ENCODE assay signal across 23 mouse cellular contexts in the genomic region with DNA sequence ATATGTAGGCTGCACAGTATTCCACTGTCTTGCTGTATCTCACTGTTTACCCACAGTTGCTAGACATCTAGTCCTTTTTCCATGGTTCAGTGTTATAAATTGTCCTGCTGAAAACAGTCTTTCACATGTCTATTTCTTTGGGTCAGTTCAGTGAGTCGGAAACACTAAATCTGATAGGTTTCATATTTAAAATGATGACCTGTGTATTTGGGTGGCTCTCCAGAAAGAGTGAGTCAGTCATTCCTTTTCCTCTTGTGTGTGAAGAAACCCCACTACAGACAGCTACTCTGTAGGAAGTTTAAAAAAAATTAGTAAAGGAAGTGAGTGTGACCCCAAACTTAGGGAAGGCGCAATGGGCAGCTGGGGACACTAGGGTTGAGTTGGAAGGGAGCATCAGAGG.
"Had no signal": no experiment of that assay in that cellular context is flagged by ENCODE, and none has a peak within 500 bp of the region (broad histone marks: within the 10 kb centered on the region; RNA-seq: fewer than 3 reads in every experiment).

No protein-coding gene starts in this region.

- H3K27ac ChIP-seq: gastrocnemius, adult 2 months; heart, embryonic 10.5 days; hindbrain, embryonic 10.5 days; hindbrain, embryonic 12.5 days; hindbrain, embryonic 14.5 days; intestine, embryonic 15.5 days; layer of hippocampus, adult 2 months; limb, embryonic 13.5 days; limb, embryonic 15.5 days; liver, embryonic 13.5 days had no signal

- H3K4me3 ChIP-seq: gastrocnemius, adult 2 months; heart, embryonic 10.5 days; heart, embryonic 12.5 days; hindbrain, embryonic 10.5 days; hindbrain, embryonic 12.5 days; intestine, embryonic 15.5 days; layer of hippocampus, adult 2 months; limb, embryonic 13.5 days; limb, embryonic 15.5 days; liver, embryonic 13.5 days had no signal

- DNase-seq: gastrocnemius, adult 2 months; gastrocnemius, postnatal 10 days; gastrocnemius, postnatal 25 days; heart, adult 18-20 months; heart, postnatal 10 days; heart, postnatal 4 days; kidney, adult 18-20 months; kidney, postnatal 10 days; kidney, postnatal 4 days; left cerebral cortex, postnatal 4 days; liver, embryonic 13.5 days had no signal

- ATAC-seq: hindbrain, embryonic 16.5 days; inflammation-experienced regulatory T-cells, adult 6 months; intestine, embryonic 15.5 days; intestine, postnatal 0 days had no signal

- H3K9me3 ChIP-seq: heart, embryonic 10.5 days; hindbrain, embryonic 10.5 days; intestine, embryonic 15.5 days; limb, embryonic 15.5 days; liver, embryonic 13.5 days had no signal

- H3K36me3 ChIP-seq: hindbrain, embryonic 10.5 days; hindbrain, embryonic 12.5 days; intestine, embryonic 15.5 days; liver, embryonic 13.5 days had no signal

- H3K4me1 ChIP-seq: hindbrain, embryonic 10.5 days; hindbrain, embryonic 12.5 days; intestine, embryonic 15.5 days; limb, embryonic 13.5 days; limb, embryonic 15.5 days; liver, embryonic 13.5 days had no signal

- H3K27me3 ChIP-seq: heart, embryonic 12.5 days; hindbrain, embryonic 12.5 days; intestine, embryonic 15.5 days; limb, embryonic 13.5 days; limb, embryonic 15.5 days; liver, embryonic 13.5 days had no signal

- H3K4me2 ChIP-seq: heart, embryonic 12.5 days; hindbrain, embryonic 12.5 days; hindbrain, embryonic 14.5 days; intestine, embryonic 15.5 days; limb, embryonic 13.5 days; limb, embryonic 15.5 days; liver, embryonic 13.5 days had no signal

- H3K9ac ChIP-seq: heart, embryonic 12.5 days; hindbrain, embryonic 12.5 days; hindbrain, embryonic 14.5 days; intestine, embryonic 15.5 days; limb, embryonic 13.5 days; limb, embryonic 15.5 days; liver, embryonic 13.5 days had no signal
